Mouse (Mus musculus): Measurements from ENCODE around the gene Slc25a12.

Gene Slc25a12

DNA sequence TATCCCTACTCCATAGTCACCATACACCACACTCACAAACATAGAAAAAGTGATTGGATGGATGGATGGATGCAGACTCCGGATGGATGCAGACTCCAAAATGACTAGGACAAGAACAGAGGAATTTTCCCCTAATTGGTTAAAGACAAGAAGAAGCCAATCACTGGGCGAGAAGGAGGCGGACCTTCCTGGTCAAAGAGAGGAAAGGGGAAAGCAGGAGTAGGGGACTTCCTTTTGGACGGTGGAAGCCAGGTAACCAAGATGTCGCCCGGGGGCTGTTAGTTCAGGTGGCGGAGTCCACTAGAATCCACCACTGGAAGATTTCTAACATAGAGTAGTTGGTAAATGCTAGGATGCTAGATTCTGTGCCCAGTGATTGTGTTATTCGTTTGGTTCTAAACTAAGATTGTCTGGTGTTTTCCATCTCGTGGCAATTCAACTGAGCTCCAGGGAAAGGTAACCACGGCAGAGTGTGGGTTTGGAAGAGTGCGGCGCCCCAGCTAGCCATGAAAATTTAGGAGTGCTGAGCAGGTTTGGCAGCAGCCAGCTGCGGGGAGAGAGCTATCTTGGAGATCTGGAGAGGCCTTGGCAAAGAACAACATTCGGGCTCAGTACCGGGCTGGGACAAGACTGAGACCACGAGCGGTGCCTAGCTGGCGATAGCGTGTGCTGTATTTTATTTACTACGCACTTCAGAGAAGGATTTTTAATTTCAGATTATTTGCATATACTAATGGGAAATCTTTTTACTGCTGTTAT, 19.6 kb downstream of the Slc25a12 start:
- DNase-seq, result no peak

DNA sequence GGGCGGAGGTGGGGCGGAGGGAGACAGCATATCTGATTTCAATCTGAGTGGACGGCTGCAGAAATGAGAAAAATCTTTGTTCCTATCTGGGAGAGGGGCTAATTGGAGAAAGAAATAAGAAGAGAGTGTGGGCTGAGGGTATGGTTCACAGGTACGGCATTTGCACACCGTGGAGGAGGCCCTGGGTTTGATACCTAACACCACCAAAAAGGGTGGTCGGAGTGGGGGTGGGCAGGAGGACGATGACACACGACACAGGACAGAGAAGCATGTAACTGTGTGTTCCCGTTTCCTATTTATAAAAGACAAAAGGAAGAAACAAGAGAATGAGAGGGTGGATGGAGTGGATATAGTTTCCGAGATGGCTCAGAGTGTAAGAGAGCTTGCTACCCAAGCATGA, 20.4 kb downstream of the Slc25a12 start:
- no peak for DNase-seq

DNA sequence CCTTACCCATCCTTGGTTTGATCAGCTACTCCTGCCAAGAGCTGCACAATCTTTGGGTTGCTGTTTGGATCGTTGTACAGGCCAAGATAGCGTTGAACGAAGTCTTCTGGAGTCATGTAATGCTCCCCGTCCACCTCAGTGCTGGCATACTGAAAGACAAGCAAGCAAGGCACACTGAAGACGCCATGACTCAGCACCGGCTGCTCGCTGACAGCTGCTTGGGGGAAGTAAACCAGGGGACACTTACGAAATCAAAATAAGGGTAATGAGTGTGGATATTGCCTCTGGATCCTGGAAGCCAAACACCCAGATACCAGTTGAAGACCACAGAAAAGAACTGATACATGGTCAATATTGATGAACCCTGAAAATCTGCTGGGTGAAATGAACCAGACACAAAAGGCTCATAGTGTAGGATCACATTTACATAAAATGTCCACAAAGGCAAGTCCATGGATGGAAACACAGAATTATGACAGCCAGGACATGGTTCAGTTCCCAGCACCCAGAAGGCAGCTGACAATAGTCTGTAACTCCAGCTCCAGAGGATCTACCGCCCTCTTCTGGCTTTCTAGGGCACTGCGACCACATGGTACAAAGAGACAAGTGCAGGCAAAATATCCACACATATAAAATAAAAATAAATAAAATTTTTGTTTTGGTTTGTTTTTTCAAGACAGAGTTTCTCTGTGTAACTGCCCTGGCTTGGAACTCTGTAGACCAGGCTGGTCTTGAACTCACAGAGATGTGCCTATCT, 23.5 kb downstream of the Slc25a12 start:
- no peak for DNase-seq

DNA sequence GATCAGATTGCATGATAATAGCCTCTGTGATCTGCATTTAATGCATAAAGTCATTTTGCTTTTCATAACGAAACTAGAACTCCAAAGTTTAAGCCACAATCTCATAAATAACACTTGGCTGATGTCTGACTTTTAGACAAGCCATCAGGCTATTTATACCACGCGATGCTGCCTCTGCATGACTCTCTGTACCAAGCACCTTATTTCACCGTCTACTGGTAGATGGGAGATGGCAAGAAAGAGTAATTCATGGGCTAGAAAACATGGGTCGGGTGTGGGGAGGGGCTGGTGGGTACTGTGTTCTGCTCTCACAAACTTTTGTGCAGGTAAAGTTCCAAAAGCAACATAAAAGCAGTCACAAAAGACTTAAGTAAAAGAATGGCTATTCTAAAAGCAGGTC, 27.4 kb downstream of the Slc25a12 start:
- DNase-seq, result no peak

DNA sequence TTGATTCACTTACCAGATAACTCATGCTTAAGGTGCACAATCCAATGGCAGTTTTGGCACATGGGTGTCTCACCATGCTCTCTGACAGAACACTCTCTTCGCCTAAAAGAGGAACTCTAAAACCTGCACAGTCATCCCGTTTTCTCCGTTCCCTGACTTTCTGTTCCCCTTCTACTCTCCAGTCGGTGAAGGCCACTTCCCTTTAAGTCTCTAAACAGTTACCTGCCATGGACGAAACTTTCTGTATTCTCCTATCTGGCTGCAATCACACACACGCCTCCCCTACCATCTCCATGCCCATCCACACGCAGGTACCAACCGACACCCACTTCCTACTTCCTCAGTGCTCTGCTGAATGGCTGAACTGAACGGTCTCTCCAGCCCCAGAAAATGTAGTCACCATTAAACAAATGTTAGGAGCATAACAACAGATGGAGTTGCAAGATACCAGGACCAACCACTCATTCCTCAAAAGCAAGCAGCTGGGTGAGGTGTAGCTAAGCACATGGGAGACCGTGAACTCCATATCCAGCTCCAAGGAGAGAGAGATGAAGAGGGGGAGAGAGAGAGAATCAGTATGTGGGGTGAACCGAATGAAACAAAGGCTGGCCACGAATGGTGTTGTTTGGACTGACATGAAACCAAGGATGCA, 29.3 kb downstream of the Slc25a12 start:
- no peak for DNase-seq

DNA sequence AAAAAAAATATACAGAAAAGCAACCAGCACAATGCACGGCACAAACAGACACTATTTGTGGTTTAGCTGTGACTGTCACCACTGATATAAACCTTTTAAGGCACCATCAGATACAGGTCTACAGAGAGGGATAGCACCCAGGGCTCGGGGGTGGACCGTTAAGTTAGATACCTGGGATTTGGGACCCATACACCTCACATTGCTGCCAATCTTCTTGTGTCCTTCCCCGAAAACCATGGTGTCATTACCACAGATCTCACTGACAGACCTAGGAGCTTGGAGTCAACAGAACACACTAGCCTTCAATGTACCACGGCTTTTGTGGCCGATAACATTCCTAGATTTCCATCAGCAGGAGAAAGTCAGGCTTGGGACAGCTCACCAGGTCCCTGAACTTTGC, 30.9 kb downstream of the Slc25a12 start:
- no peak for DNase-seq

DNA sequence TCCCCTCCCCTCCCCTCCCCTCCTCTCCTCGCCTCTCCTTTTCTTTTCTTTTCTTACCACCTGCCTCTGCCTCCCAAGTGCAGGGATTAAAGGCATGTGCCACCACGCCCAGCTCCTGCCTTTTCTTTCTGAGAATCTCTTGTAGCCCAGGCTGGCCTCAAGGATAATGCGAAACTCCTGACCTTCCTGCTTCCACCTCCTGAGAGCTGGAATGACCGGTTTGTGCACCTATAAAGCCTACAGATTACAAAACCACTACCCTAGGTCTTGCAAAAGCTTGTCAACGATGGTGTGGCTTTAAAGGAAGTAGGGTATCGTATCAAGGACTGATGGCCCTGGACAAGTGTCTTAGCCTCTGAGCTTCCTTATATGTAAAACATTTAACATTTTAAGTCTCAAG, 31.3 kb downstream of the Slc25a12 start:
- DNase-seq, result no peak

DNA sequence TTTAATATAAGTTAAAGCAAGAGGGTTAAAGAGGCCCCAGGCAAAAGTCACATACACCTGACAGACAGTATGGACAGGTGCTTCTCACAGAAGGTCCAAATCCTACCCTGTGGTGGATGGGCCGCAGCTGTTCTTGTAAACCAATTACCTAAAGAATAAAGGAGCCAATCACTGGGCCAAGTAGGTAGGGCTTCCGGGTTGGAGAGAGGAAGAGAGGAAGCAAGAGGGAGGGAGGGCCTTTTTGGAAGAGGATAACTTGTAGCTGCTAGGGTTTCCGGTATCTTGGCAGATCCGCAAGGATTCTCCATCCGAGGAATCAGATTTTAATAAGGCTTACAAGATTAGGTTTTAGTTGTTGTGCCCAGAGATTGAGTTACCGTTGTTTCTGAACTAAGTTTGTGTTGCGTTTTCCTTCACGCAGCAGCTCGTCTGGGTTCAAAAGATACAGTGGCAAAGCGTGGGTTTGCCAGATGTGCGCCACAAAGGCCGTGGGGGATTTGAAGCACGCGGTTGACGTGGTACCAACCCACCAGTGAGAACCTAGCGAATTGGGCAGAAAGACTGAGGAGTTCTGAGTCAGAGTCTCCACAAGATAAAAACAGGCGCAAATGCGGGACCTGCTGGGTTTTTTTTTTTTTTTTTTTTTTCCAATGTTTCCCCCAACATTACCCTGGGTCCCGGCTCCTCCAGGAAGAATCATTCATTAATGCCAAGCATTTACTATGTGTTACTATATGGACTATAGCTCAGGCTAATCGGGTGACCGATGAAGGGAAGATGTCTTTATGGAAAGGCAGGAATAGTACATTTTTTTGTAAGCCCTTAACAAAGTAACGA, 33.3 kb downstream of the Slc25a12 start:
- DNase-seq, result no peak

DNA sequence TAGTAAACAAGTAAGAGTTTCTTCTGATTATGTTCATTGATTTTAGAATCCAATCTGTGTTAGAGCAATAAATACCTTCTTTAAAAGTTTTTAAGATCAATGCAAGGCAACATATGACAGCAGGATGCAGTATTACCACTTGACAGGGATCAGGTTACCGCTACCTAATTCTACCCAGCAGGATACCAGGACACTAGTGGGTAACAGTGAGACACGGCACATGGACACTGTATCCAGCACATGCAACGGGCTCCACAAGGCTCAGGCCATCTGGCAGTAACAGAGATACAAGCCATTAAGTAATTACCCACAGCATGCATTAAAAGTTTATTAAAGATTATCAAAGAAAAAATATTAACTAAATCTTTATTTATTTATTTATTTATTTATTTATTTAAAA, 37.8 kb downstream of the Slc25a12 start:
- no peak for DNase-seq

DNA sequence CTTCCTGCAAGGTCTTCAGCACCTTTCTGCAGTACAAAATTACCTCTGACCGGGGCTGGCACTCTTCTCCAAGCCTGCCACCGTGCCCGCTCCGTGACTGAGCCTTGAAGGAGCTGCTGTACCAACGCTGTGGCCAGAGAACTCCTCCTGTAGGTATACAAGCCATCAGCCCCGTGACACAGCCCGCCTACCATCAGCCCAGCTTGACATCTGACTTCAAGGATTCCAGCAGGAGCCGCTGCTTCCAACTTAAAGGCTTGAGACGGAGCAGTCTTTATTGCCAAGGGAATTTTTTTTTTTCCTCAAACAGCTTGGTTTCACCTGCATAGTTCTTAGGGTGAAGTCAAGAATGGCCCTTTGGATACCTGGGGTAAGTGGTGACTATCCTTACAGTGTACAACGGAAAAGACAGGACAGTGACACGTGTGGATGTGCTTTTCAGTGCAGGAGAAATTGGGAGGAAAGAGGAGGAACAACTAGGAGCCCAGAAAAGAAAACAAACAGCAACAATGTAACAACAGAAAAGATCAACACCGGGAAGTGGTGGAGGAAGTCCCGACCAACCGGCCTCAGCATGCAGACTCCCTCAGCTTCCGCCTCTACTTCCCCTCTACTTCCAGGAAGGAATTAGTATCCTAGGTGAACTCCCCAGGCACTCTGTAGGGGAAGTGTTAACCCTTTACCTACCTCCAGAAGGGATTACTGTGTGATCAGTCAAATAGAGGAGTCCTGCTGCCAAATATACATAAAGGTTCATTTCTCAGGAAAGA, 39.0 kb downstream of the Slc25a12 start:
- DNase-seq, result no peak

DNA sequence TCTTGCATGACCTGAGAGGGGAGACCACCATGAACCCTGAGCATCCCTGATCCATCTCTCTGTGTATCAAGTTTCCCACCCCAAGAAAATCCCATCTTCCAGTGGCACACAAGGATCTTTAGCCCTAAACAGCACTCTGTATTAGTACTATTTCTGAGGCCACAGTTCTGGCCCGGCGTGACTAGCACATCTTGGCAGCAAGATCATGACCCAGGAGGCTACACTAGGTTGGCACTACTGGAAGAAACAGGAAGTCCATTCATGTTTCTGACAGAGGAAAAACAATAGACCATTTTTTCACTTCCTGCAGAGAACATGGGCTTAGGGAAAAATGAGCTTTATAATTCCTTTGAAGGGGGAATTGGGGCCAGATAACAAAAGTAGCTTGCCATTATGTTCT, 39.8 kb downstream of the Slc25a12 start:
- no peak for DNase-seq

DNA sequence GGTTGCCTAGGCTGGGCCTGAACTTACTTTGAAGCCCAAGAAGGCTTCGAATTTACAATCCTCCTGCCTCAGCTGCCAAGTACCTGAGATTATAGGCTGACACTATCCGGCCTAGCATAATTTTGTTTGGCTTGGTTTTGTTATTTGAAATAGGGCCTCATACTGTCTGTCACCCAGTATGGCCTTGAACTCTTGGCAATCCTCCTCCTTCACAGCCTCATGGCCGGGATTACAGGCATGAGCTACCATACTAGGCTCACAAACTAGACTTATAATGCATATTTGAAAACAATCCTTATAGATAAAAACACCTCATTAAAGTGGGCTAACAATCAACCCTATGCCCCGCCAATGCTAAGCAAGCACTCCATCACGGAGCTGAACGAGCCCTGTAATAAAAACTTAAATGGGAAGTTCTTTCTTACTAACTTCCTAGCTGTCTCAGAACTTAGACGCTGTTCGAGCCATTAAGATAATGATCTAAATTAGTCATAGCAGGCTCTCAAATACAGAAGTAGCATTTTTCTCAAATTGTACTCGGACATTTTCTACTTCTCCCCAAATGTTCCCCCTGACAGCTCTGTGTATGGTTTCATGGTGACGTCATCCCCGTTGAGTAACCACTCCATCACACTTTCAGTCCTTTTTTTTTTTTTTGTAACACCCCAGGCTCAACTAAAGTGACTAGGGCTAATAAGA, 40.6 kb downstream of the Slc25a12 start:
- no peak for DNase-seq

DNA sequence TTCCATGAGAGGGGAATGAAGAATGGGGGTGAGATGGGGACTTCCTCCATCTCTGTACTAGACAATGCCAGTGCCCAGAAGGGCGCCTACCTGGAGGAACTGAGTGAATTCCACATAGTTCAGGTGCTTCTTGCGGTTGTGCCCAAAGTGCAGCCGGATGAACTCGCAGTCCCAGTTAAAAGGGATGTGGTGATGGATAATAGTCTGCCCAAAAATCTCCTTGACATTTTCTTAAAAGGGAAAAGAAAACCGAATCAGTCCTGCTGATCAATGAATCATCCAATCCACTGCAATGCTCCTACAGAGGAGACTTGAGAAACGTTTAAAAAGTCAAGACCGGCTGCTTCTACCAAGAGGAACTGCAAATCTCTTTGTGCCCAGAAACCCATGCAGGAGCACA, 43.7 kb downstream of the Slc25a12 start:
- DNase-seq, result no peak

DNA sequence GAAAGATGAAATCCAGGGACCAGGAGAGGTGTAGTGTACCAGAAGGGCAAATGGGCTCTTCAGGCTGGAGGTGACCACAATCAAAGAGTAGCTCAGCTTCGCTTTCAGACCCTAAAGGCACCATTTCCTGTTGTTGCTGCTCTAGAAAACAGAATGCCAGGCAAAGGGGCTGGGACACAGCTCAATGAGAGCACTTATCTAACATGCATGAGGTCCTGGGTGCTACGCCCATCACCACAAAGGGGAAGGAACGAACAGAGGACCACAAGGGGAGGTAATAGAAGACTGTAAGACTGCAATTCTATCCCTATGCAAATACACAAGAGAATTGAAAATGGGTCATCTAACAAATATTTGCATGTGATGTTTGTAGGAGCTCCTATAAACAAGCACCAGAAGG, 46.1 kb downstream of the Slc25a12 start:
- no peak for DNase-seq

DNA sequence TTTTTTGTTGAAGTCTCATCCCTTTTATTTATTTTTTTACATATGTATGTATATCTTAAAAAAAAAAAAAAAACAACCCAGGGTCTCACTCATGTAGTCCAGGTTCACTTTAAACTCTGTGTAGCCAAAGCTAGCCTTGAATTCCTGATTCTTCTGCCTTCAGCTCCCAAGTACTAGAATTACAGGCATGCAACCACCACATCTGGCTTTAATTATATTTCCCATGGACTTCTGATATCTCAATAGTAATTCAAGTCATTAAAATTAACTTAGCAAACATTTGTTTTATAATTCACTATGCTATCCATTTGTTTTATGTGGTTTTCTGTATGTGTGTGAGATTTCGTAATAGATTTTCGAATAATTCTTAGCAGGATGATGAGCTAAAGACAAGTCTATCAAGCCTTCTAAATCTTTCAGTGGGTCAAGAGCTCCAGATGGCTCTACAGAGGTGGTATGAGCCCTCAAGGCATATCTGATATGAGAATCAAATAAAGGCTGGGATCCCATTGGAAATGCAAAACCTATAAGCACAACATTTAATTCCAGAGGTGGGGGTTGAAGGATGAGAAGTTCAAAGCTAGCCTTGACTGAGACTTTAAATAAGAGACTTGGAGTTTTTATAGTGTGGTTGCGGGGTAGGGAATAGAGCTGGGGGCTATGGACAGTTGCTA, 51.3 kb downstream of the Slc25a12 start:
- DNase-seq, result no peak

DNA sequence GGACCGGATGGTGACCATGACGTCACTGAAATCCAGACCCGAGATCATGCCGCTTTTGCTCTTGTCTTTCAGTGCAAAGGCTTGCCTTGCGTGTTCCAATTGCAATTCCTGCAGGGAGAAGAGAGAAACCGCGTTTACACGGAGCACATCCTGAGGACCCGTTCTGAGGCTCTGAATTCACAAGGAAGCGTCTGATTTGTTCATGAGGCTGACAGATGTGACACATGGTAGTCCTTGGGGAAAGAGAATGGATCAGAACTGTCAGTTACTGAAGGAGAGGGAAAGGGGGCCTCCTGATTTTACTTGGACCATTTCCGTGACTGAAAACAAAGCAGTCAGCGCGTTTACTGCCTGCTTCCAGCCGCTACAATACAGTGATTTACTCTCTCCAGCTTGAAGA, 52.5 kb downstream of the Slc25a12 start:
- no peak for DNase-seq

DNA sequence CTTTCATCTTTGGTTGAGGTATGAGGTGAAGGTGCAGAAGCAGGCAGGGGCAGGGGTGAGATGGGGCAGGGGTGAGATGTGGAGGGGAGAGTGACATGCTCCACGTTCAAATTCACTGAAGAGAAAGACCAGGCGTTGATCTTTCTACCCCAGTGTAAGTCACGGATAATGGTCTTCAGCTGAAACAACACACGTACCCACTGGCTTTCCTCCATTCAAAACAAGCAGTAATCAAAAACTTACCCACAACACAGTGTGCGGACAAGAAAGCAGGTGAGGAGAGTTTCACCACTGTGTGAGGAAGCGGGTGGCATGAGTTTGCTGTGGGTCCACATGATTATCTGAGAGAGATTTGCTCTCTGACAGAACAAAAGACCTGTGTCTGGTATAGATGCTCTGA, 53.5 kb downstream of the Slc25a12 start:
- DNase-seq, result no peak

DNA sequence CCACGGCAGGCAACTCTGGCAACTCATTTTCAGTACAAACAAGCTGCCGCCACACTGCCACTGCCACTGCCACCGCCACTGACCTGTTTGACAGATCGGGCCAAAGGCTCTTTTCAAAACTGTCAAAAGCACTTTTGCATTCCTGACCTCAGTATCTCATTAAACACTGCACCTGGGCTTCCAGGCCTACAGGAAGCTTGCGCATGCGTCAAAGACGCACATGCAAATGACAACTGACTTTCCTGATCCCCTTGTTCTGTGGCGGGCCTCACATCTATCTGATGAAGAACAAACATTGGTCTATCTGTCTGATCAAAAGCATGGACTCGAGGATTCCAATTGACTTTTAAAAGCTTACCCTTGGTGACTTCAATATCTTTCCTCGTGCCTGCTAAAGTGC, 55.5 kb downstream of the Slc25a12 start:
- no peak for DNase-seq

DNA sequence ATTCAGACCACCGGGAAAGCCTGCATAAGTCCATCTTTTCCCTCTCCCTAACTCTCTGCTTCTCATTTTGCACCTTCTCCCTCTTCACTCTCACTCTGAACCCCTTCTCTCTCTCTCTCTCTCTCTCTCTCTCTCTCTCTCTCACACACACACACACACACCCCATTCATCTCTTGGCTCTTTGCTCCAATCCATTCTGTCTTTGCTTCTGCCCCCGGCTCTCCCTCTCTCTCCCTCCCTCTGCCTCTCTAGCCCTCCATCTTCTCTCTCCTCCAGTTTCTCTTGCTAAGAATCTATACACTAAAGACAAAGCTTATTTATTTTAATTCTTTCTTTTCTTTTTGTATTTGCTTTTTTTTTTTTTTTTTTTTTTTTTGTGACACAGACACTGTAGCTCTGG, 57.8 kb downstream of the Slc25a12 start:
- DNase-seq, result no peak

DNA sequence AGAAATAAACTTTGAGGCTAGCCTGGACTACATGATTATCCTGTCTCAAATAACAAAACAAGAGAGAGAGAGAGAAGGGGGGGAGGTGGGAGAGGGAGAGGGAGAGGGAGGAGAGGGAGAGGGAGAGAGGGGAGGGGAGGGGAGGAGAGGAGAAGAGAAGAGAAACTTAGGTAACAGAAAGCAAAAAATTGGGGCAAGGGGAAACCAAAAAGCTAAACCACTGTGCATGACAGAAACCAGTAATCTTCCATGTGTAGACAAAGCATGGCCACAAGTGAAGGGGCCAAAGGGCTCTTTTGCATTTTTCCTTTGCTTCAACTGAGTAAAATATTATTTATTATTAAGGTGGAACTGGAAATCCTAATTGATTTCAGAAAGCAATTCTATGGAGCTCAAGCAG, 61.2 kb downstream of the Slc25a12 start:
- no peak for DNase-seq

DNA sequence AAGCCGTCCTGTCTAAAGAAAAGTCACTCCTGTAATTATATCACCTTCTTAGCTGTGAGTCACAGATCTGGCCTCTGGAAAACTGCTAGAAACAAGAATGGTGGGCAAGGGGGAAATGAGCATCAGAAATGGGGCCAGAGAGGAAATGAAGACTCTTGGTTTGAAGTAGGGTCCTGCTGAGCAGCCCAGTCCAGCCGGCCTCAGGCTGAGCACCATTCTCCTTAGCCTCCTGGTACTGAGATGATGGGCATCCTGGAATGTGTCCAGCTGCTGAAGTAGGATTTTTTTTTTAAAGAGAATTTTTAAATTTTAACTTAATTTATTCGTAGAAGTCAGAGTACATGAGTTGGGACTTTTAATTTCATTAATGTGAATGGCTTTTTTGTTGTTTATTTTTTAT, 62.7 kb downstream of the Slc25a12 start:
- no peak for DNase-seq
